Mouse (Mus musculus) hematopoietic stem cell, adult 5-6 weeks (primary cell): ENCODE measurements around the gene Eps8. TPM values are rescaled to one million over a fixed set of nuclear protein-coding genes. Genes with fewer than 3 reads are reported as not detected.
"Not testable (repeated sequence)": the region's sequence is repeated elsewhere in the genome, so short reads cannot be mapped to it uniquely, and the experiment has no call there.

Experiments
- ATAC-seq, 2 experiments: fragments of 125-278 bp in 1 of 2; replicated peaks in 1 of 2; 2 replicates each; pipeline ENCODE4 v1.8.0; 2016 to 2017; ENCODE audit warnings: inconsistent platforms in 2 of 2, mild to moderate bottlenecking in 2 of 2, moderate number of reproducible peaks in 2 of 2, low read depth in 1 of 2, moderate TSS enrichment in 1 of 2; ENCODE audit not compliant: low FRiP score in 2 of 2, poor library complexity in 2 of 2, severe bottlenecking in 2 of 2, insufficient read depth in 1 of 2, low TSS enrichment in 1 of 2
- total RNA-seq: library from RNA; stranded (forward); fragments of 172-1452, 232-1000 nt; gene quantifications from 2 replicates; pipeline ENCODE4 v1.2.3, GENCODE M21; 2017

Gene Eps8
- total RNA-seq, 1 experiment from 2014 or later = 19.0 TPM

- ATAC-seq = no peak
These were observed 163.0 kb downstream of the Eps8 start for GRCm38 (mm10) chr6:137491659-137492058.

GRCm38 (mm10) chr6:137490115-137490514 is 164.6 kb downstream of the Eps8 start:
- ATAC-seq = no peak

- ATAC-seq = no peak
These were observed 167.2 kb downstream of the Eps8 start for GRCm38 (mm10) chr6:137487443-137487842.

DNA sequence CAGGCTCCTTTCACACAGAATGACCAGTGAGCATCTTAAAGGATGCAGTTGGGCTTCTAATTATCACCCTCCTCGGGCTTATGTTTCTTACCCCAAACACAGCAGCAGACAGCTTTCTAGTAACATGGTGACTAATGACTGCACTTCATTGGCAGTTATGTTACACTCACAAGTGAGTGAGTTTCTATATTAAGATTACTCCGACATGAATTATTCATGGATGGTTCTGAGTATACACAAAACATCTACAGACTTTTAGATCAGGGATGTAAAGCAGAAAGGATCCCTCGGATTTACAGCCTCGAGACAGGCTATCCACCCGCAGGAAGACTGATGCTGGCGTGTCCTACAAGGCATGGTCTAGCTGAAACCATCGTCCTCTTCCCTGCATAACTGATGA is 171.8 kb downstream of the Eps8 start:
- ATAC-seq = no peak

- ATAC-seq = not testable (repeated sequence)
These were observed 179.0 kb downstream of the Eps8 start for GRCm38 (mm10) chr6:137475695-137476094.

- ATAC-seq = no peak
These were observed 181.2 kb downstream of the Eps8 start for GRCm38 (mm10) chr6:137473433-137473832.

GRCm38 (mm10) chr6:137472129-137472528 is 182.5 kb downstream of the Eps8 start:
- no peak for ATAC-seq

GRCm38 (mm10) chr6:137470901-137471598 is 183.6 kb downstream of the Eps8 start:
- peak; percentile 71 to 84 for ATAC-seq

DNA sequence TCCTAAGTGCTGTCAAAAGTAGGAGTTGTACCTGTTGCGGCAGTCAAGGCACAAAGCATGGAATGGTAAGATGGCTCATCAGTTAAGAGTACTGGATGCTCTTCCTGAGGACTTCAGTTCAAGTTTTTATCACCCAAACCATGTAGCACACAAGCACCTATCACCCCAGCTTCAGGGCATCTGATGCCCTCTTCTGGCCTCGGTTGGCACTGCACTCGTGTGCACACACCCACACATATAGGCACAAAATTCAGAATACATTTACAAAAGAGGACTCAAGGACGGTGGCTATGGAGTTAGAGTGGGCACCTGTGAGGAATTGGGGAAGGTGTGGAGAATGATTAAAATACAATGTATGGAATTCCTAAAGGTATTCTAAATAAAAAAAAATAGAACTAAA is 185.1 kb downstream of the Eps8 start:
- ATAC-seq = no peak

- ATAC-seq = no peak
These were observed 187.0 kb downstream of the Eps8 start for GRCm38 (mm10) chr6:137467696-137468095.

GRCm38 (mm10) chr6:137466256-137466655 is 188.4 kb downstream of the Eps8 start:
- ATAC-seq = no peak

DNA sequence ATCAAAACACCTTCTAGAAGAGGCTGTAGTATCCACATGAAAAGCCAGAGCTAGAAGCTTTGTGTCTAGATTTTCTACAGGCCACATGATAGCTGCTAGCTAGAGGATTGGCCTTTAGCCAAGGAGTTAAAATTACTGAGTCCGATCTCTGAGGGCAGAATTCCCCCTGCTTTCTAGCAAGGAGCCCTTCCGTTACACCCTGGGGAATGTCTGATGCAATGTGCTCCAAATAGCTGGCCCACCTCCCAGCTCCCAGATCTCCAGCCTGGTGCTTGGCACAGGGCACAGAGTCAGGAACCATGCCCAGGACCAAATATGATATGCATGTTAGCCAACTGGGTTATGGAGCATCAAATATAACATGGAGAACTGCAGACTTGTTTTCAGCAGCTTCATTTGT is 189.4 kb downstream of the Eps8 start:
- ATAC-seq = no peak

GRCm38 (mm10) chr6:137463771-137464170 is 190.9 kb downstream of the Eps8 start:
- ATAC-seq = no peak

- no peak for ATAC-seq
These were observed 196.5 kb downstream of the Eps8 start for GRCm38 (mm10) chr6:137458136-137458535.

GRCm38 (mm10) chr6:137457210-137457609 is 197.5 kb downstream of the Eps8 start:
- no peak for ATAC-seq

GRCm38 (mm10) chr6:137456064-137456463 is 198.6 kb downstream of the Eps8 start:
- no peak; a peak in 1 of 4 replicates for ATAC-seq

- ATAC-seq = peak; percentile 89 to 94
These were observed 199.1 kb downstream of the Eps8 start for GRCm38 (mm10) chr6:137455537-137456041.

DNA sequence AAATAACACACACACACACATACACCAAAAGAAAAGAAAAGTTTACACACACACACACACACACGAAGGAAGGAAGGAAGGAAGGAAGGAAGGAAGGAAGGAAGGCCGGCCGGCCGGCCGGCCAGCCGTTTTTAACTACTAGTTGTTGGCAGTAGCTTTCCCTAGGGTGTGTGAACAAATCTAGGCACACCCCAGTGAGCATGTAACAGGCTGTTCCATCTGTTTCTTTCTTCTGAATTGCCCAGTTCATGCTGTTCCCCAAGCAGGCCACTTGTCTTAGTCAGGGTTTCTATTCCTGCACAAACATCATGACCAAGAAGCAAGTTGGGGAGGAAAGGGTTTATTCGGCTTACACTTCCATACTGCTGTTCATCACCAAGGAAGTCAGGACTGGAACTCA is 208.6 kb downstream of the Eps8 start:
- not testable (repeated sequence) for ATAC-seq

DNA sequence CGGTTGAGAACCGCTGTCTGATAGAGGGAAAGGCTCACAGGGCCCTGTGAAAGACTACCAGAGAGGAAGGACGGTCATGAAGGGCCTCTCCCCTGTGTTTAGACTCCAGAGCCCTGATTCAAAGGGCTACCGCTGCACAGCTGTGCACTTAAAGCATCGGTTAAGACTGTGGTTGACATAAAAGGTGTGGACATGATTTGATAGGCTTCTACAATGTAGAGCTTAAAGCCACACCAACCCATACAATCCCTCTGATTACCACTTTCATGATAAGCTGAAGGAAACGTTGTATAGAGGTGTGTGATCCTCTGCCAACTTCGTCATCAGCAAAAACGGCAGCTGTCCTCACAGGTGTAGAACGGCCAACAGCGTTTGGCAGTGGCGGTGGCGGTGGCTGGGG is 211.6 kb downstream of the Eps8 start:
- ATAC-seq = no peak
